Mouse (Mus musculus) lung, postnatal 14 days (tissue): ENCODE data around the gene Rftn1.
A peak's percentile ranks its signal among the peaks of the same experiment; 100 is the strongest.

Experiments used
- DNase-seq: peaks from one replicate; pipeline ENCODE4 v3.0.0; 2021

Gene Rftn1

DNA sequence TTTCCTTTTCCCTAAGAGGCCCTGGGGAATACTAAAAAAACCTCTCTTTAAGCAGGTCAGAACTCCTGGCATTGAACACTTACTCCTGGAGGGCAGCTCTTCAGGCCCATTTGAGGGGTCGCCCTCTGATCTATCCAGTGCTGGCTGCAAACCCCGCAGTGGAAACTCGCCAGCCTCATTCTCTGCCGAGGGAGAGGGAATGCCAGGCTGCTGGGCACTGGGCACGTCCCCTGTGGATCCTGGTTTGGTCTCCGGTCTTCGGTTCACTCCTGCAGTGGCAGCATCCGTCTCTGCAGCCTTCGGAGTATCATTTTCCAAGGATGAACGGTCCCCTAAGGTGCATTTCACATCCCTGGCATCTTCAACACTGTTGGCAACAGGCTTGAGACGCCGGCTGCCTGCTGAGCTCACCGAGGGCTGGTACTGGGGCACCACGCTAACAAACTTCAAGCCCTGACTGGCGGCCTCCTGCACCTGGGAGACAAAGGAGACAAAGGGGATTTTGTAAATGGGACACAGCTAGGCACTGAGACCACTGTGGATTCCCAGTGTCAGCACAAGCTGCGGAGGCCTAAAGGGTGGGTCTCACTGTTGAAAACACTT is 135.2 kb downstream of the Rftn1 start:
- DNase-seq = no peak

DNA sequence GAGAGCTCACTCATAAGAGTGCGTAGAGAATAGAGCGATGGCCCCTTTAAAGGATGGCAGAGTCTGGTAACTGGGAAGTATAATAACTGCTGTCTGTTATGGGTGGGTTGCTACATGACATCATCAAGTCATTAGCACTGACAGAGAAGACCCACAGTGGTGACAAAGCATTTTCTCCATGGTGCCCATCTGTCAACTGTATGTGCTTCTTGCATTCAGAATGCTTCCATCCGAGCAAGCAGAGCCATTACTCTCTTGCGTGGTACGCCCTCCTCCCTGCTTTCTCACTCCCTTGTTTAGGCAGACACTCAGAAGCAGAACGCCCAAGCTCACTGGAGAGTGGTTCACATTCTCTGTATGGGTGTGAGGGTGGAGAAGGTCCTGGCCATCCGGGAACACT is 135.9 kb downstream of the Rftn1 start:
- no peak for DNase-seq

DNA sequence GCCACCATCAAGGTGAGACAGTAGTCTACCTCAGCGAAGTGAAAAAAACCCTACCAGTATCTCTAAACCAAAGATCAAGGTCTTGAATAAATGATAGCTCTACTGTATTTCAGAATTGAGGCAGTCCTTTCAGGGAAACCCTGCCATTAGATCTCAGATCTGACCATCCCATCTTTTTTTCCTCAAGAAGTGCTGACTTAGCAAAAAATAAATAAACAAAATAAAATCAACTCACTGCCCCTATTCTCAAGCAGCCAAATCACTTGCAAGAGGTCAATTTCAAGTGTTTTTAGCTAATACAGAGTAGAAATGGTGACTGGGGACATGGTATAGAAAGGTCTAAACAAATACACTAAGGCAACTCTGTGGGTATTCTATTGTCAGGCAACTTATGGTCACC is 136.5 kb downstream of the Rftn1 start:
- no peak for DNase-seq

GRCm38 (mm10) chr17:50052741-50053468 is 137.6 kb downstream of the Rftn1 start:
- DNase-seq = no peak

GRCm38 (mm10) chr17:50050456-50050855 is 140.0 kb downstream of the Rftn1 start:
- no peak for DNase-seq

DNA sequence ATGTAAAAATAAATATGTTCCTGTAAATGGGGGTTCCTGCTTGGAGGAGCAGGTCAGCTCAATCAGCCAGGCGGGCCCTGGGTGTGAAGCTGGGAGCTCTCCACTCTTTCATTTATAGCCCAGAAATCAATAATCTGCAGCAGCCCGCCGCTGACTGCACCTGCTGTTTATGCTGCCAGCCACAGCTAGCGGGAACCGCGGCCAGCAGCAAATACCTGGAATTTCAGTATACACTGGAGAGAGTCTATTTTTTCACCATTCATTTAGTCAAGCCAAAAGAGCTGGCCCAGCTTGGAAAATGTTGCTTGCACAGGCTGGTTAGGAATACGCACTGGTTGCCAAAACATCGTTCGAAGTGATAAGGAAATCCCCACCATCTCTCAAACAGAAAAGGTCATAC is 142.3 kb downstream of the Rftn1 start:
- DNase-seq = no peak

DNA sequence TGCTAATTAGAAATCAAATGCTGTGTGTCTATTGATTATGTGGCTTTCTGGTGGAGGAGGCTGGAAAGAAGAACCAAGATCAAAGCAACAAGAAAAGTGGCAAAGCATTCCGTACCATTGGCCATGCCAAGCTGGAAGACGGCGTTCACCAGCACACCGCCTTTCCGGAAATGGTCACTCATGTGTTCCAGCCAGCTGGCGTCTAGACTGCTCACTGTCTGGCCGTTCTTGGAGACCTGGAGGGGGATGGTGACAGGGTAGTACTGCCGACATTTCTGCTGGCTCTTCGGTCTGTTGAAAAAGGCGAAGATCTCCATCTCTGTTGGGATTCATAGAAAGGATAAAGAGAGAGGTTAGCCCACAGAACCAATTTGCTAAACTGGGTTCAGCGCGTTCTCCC is 143.3 kb downstream of the Rftn1 start:
- no peak for DNase-seq

- DNase-seq = no peak
These were observed 149.6 kb downstream of the Rftn1 start for GRCm38 (mm10) chr17:50040727-50041410.

DNA sequence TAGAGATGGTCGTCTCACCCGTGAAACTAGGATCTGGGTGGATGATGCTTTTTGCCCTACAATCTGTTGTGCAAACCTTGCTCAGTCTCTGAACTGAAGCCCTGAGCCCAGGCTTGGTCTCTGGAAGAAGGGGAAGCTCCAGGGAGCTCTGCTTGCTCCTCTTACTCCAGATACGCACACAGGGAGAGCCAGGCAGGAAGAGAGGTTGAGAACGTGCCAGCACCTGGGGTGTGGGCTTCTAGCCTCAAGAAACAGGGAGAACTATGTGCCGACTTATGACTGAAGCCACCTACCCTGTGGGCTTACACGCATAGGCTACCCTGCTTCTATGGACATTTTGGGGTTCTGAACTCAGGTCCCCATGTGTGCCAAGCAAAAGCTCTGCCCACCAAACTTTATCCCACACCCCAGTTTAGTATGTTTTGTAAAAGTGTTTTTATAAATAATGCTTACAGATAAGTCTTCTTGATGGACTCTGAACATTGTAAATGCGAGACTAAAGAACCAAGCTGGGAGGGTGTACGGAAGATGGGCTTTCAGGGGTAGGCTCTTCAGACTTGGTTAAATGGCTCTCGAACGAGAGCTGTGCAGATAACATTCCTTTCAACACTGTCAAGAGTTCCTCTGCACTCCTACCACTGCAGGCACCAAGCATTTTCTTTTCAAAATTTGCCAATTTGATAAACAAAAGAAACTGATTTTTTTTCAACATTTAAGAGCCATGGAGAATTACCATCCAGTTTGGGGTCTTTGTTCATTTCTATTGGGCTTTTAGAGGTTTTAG is 152.4 kb downstream of the Rftn1 start:
- no peak for DNase-seq

DNA sequence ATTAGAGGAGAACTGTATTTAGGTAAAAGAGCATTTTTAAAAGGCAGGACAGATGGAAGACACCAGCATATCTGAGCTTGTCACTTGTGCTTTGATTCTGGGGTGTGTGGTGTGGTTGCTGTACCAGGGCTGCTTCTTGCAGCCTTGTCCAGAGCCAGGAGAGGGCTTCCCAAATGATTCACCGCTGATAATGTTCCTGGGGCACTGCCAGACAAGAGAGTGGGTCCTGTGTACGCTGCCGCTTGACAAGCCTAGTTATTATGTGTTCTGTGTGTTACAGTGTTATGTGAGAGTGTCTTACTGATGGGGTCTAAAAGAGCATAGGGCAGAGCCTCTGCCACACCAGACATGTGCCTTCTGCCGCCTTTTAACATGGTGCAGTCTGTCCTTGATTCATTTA is 153.1 kb downstream of the Rftn1 start:
- no peak for DNase-seq

- DNase-seq = no peak
These were observed 153.6 kb downstream of the Rftn1 start for GRCm38 (mm10) chr17:50036751-50037385.

DNA sequence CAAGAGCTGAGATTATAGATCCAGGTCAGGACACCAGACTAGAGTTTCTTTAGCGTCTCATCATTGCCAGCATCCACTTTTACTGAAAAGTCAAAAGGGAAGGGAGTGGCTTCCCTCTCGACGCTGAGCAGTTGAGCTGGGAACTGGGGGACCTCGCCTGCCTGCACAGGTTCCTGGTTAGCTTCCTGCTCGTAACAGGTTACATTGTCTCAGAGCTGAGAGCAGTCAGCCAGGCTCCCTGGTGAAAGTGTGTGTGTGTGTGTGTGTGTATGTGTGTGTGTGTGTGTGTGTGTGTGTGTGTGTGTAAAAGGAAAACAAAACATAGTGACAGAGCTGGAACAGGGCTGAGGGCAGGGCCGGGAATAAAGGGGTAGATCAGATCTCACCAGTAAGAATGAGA is 156.8 kb downstream of the Rftn1 start:
- no peak for DNase-seq

DNA sequence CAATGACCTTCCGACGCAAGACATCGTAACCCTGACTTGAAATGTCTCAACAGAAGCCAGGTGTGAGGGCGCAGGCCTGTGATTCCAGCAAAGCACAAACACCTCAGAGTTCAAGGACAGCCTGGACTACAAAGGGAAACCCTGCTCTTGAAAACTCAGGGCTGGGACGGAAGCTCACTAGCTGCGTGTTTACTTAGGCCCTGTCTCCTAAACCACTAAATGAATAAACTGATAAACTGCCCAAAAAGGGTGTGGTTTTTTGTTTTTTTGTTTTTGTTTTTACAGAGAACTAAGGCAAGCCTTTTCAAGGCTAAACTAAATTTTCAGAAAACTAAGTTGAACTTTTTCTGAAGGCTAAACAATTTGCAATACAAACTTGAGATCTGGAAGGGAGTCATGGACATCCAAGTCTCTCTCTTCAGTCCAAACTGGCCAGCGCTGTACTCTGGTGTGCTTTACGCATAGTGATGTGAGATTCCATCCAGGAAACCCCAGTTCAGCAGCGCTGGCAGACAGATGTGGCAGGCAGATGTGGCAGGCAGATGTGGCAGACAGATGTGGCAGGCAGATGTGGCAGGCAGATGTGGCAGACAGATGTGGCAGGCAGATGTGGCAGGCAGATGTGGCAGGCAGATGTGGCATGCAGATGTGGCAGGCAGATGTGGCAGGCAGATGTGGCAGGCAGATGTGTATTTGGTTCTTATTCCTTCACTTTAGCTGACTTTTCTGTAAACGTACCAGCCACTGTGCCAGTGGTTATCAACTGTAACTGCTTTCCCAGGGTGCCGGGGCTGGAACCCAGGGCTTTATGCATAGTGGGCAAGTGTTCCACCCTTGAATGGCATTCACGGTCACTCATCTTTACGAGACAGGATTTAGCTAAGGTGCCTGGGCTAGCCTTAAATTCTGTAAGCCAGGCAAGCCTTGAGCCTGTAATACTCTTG is 158.7 kb downstream of the Rftn1 start:
- DNase-seq = no peak

- no peak for DNase-seq
These were observed 164.8 kb downstream of the Rftn1 start for GRCm38 (mm10) chr17:50025651-50026050.

- DNase-seq = peak; percentile 43
These were observed 165.3 kb downstream of the Rftn1 start for GRCm38 (mm10) chr17:50025173-50025626.

DNA sequence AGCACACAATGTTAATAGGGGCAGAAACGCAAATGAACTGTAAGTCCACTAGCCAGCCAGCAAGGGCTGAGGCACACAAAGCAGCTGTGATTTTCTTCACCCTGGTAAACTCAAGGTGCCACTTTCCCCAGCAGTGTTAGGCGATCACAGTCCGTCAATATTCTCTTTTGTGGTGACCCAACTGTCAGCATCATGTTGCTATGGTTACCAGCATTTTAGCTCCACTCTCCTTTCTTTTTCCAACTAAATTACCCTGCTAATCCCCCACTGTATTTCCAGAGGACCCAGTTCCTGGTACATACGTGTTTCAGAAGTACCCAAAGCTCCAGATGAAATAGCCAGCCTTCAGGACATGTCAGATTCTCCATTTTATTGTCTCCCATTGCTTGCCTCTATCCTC is 169.1 kb downstream of the Rftn1 start:
- no peak for DNase-seq

- DNase-seq = no peak
These were observed 170.1 kb downstream of the Rftn1 start for GRCm38 (mm10) chr17:50020211-50021001.

DNA sequence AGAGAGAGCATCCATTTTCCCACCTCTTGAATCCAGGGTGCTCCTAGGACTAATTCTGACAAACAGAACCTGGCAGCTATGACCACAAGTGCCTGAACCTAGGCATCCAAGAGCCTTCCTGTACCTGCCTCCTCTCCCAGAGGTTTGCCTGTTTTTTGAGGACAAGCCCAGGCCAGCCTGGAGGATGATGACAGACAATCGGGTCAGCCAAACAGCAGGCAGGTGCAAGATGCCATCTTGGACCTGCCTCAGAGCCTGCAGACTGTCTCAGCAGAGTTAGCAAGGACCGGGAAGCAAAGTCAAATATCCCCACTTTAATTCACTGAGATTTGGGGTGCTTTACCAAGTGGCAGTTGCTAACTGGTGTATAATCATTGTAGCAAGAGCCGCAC is 170.7 kb downstream of the Rftn1 start:
- no peak for DNase-seq

GRCm38 (mm10) chr17:50019090-50019489 is 171.4 kb downstream of the Rftn1 start:
- DNase-seq = no peak

GRCm38 (mm10) chr17:50014708-50015107 is 175.8 kb downstream of the Rftn1 start:
- DNase-seq = no peak

- no peak for DNase-seq
These were observed 176.6 kb downstream of the Rftn1 start for GRCm38 (mm10) chr17:50013848-50014247.
